Mouse (Mus musculus): Measurements from ENCODE around the gene Mrpl44. TPM values are rescaled to one million over a fixed set of nuclear protein-coding genes. Genes with fewer than 3 reads are reported as not detected.
A peak's percentile ranks its signal among the peaks of the same experiment; 100 is the strongest.

Mrpl44 gene
- polyA plus RNA-seq, 1 experiment from 2014 or later: 22.2 TPM

DNA sequence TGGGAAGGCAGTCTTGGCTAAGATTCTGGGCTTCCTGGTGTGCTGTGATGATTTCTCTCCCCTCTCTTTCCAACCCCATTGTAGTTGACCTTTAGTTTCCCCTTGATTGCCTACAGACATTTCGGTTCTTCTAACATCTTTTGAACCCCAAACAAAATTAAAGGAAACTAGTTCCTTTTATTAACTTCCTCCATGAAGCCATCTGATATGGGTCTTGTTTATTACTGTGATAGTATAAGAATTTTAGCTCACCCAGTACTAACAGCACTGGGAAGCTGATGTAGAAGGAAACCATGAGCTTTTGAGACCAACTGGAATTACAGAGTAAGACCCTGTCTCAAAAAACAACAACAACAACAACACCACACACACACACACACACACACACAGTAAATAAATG is 7.6 kb upstream of the Mrpl44 start:
- no peak overlapping the region for H3K4me3 ChIP-seq (ENCODE audit: low read depth, low read length)
- no peak for DNase-seq
- WGBS (ENCODE audit: insufficient replicate concordance): 28% methylated on average over 1 of the region's 1 CpGs
- H3K9me3 ChIP-seq (ENCODE audit: low read length): no peaks in the 10 kb centered on the region
- H3K36me3 ChIP-seq (replicated peaks; ENCODE audit: insufficient read depth, low read length): no peaks in the 10 kb centered on the region
- H3K27me3 ChIP-seq (ENCODE audit: insufficient read depth, low read length): no peaks in the 10 kb centered on the region
- H3K4me1 ChIP-seq (ENCODE audit: insufficient read depth): no peaks in the 10 kb centered on the region
- no peak for TF ChIP-seq CTCF (IDR thresholded peaks at IDR 0.05; ENCODE audit: low read depth)
- no peak for TF ChIP-seq EP300 (IDR thresholded peaks at IDR 0.05; ENCODE audit: low read depth)
- ATAC-seq: no peak
- no peak overlapping the region for H3K9ac ChIP-seq (replicated peaks)
- no peak overlapping the region for H3K27ac ChIP-seq (ENCODE audit: low read depth)
- H3K4me2 ChIP-seq (ENCODE audit: low read depth, low read length): no peak overlapping the region

DNA sequence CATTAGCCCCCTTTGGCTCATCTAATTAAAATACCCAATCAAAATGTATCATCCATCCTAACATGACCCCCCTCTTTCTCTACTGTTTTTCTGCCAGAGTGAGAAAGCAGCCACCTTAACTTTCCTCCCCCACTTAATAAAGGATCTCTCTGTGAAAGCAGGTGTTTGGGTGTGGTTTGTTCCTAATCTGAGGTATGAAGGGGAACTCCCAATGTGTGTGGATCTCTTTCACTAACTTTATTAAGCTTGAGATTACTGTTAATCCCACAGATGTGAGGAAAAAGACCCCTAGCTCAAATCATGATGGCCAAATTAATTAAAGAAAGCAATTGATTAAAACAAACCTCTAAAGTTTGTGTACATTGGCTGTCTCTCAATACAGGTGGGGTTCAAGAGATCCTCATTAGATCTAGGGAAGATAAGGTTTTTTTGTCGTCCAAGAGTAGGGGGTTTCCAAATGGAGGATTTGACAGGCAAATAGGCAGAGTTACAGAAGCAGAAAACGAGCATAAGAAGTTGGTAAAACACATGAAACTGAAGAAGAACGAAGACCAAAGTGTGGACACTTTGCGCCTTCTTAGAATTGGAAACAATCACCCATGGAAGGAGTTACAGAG is 1.5 kb upstream of the Mrpl44 start:
- 75% methylated on average over 4 of the region's 4 CpGs for WGBS (ENCODE audit: insufficient replicate concordance)
- DNase-seq (no peak), ATAC-seq (no peak)
- Histone ChIP-seq H3K27ac (ENCODE audit: low read depth) (no peak overlapping the region), H3K9ac (replicated peaks) (no peak overlapping the region), H3K27me3 (ENCODE audit: insufficient read depth, low read length) (no peaks in the 10 kb centered on the region), H3K4me2 (ENCODE audit: low read depth, low read length) (no peak overlapping the region), H3K36me3 (replicated peaks; ENCODE audit: insufficient read depth, low read length) (peaks cover 11% of the 10 kb centered on the region; the same call in 1 of the 2 replicates), H3K4me3 (ENCODE audit: low read depth, low read length) (no peak overlapping the region), H3K4me1 (ENCODE audit: insufficient read depth) (no peaks in the 10 kb centered on the region), H3K9me3 (ENCODE audit: low read length) (no peaks in the 10 kb centered on the region)
- TF ChIP-seq EP300 (IDR thresholded peaks at IDR 0.05; ENCODE audit: low read depth) (no peak), CTCF (IDR thresholded peaks at IDR 0.05; ENCODE audit: low read depth) (no peak)

DNA sequence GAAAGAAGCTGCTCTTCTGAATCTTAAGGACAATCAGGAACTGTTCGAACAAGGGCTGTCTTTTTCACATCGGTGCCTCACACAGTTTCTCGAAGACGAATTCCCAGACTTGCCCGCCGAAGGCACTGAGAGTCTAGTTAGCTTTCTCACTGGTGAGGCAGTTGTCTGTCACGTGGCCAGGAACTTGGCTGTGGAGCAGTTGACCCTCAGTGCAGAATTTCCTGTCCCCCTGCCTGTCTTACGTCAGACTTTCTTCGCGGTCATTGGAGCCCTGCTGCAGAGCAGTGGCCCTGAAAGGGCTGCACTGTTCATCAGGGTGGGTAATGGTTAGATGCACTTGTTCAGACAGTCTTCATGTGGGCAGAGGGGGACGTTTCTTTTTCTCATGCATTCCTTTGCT is 2.2 kb downstream of the Mrpl44 start:
- WGBS (ENCODE audit: insufficient replicate concordance): 77% methylated on average over 11 of the region's 11 CpGs
- peaks cover 44% of the 10 kb centered on the region for H3K36me3 ChIP-seq (replicated peaks; ENCODE audit: insufficient read depth, low read length)
- no peak overlapping the region for H3K27ac ChIP-seq (ENCODE audit: low read depth)
- ATAC-seq (no peak), DNase-seq (no peak)
- no peaks in the 10 kb centered on the region for H3K27me3 ChIP-seq (ENCODE audit: insufficient read depth, low read length)
- H3K9me3 ChIP-seq (ENCODE audit: low read length): no peaks in the 10 kb centered on the region
- H3K9ac ChIP-seq (replicated peaks): no peak overlapping the region
- H3K4me1 ChIP-seq (ENCODE audit: insufficient read depth): no peaks in the 10 kb centered on the region
- H3K4me3 ChIP-seq (ENCODE audit: low read depth, low read length): no peak overlapping the region
- TF ChIP-seq CTCF (IDR thresholded peaks at IDR 0.05; ENCODE audit: low read depth) (no peak), EP300 (IDR thresholded peaks at IDR 0.05; ENCODE audit: low read depth) (no peak)
- H3K4me2 ChIP-seq (ENCODE audit: low read depth, low read length): no peak overlapping the region

DNA sequence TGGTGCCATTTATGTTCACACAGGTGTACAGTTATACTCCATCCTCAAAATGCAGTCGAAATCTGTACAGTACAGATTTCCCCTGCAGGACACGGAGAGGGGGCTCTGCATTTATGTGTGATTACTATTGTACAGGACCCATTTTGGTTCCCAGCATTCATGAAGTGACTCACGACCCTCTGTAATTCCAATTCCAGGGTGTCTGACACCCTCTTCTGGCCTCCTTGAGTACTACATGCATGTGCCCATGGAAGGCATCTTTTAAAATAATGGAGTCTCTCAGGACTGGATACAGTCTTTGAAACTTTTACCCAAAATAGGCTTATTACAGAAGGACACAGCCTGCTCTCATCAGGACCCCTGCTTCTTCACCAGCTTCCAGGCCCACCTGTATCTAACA is 6.6 kb downstream of the Mrpl44 start:
- Histone ChIP-seq H3K27ac (ENCODE audit: low read depth) (no peak overlapping the region), H3K9ac (replicated peaks) (no peak overlapping the region), H3K36me3 (replicated peaks; ENCODE audit: insufficient read depth, low read length) (peaks cover 47% of the 10 kb centered on the region), H3K4me3 (ENCODE audit: low read depth, low read length) (no peak overlapping the region), H3K9me3 (ENCODE audit: low read length) (no peaks in the 10 kb centered on the region), H3K27me3 (ENCODE audit: insufficient read depth, low read length) (no peaks in the 10 kb centered on the region), H3K4me2 (ENCODE audit: low read depth, low read length) (no peak overlapping the region), H3K4me1 (ENCODE audit: insufficient read depth) (no peaks in the 10 kb centered on the region)
- no peak for ATAC-seq
- peak; percentile 46 for TF ChIP-seq CTCF (IDR thresholded peaks at IDR 0.05; ENCODE audit: low read depth)
- TF ChIP-seq EP300 (IDR thresholded peaks at IDR 0.05; ENCODE audit: low read depth): no peak
- WGBS (ENCODE audit: insufficient replicate concordance): 78% methylated on average over 3 of the region's 3 CpGs
- DNase-seq: no peak

DNA sequence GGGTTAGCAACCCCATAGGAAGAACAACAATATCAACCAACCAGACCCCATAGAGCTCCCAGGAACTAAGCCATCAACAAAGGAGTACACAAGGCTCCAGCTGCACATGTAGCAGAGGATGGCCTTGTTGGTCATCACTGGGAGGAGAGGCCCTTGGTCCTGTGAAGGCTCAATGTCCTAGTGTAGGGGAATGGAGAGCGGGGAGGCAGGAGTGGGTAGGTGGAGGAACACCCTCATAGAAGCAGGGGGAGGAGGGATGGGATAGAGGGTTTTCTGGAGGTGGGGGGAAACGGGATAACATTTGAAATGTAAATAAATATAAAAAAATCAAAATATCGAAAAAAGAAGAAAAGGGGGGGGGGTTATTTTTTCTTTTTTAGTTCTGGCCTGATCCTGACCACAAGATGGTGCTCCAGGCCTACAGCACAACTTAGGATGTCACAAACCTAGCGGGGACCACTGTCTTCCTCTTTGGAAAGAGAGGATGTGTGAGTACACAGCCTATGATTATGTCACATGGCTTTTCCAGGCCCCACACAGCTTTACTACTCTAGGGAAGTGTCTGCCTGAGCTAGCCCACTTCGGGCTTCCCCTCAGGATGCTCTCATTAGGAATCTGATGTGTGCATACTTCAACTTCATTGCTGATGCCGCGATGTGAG is 10.6 kb downstream of the Mrpl44 start:
- Histone ChIP-seq H3K4me3 (ENCODE audit: low read depth, low read length) (no peak overlapping the region), H3K27me3 (ENCODE audit: insufficient read depth, low read length) (no peaks in the 10 kb centered on the region), H3K36me3 (replicated peaks; ENCODE audit: insufficient read depth, low read length) (peaks cover 18% of the 10 kb centered on the region), H3K9me3 (ENCODE audit: low read length) (no peaks in the 10 kb centered on the region), H3K4me2 (ENCODE audit: low read depth, low read length) (no peak overlapping the region), H3K9ac (replicated peaks) (no peak overlapping the region), H3K27ac (ENCODE audit: low read depth) (no peak overlapping the region), H3K4me1 (ENCODE audit: insufficient read depth) (no peaks in the 10 kb centered on the region)
- ATAC-seq: no peak; the same call in 1 of the 2 replicates
- TF ChIP-seq EP300 (IDR thresholded peaks at IDR 0.05; ENCODE audit: low read depth): no peak
- peak; percentile 65 for TF ChIP-seq CTCF (IDR thresholded peaks at IDR 0.05; ENCODE audit: low read depth)
- DNase-seq: peak; percentile 25
- WGBS (ENCODE audit: insufficient replicate concordance): 59% methylated on average over 7 of the region's 7 CpGs

DNA sequence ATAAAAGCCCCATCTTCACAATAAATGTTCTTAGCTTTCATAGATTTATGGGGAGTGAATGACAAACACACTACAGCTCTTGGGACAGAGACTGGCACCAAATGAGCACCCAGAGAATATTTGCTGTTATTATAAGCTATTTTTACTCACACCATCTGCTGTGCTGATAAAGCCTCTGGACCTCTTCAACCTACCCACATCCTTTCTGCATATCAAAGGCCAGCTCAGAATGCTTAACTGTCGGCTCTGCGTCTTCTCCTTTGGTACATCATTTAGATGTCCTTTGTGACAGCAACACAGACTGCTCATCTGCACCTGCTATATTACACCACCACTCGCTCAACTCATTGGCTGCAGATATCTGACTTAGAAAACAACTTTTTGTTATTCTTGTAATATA is 21.3 kb downstream of the Mrpl44 start:
- no peak overlapping the region for H3K4me3 ChIP-seq (ENCODE audit: low read depth, low read length)
- no peak; the same call in 1 of the 2 replicates for TF ChIP-seq EP300 (IDR thresholded peaks at IDR 0.05; ENCODE audit: low read depth)
- TF ChIP-seq CTCF (IDR thresholded peaks at IDR 0.05; ENCODE audit: low read depth): no peak
- DNase-seq (no peak), ATAC-seq (no peak)
- no peak overlapping the region for H3K27ac ChIP-seq (ENCODE audit: low read depth)
- no peak overlapping the region for H3K4me2 ChIP-seq (ENCODE audit: low read depth, low read length)
- H3K9me3 ChIP-seq (ENCODE audit: low read length): no peaks in the 10 kb centered on the region
- no peaks in the 10 kb centered on the region for H3K27me3 ChIP-seq (ENCODE audit: insufficient read depth, low read length)
- no peaks in the 10 kb centered on the region for H3K4me1 ChIP-seq (ENCODE audit: insufficient read depth)
- H3K36me3 ChIP-seq (replicated peaks; ENCODE audit: insufficient read depth, low read length): no peaks in the 10 kb centered on the region
- WGBS (ENCODE audit: insufficient replicate concordance): 50% methylated on average over 3 of the region's 3 CpGs
- no peak overlapping the region for H3K9ac ChIP-seq (replicated peaks)

All from liver, postnatal 0 days (tissue).